Mouse (Mus musculus): ENCODE data around the gene Trpm3. TPM values are rescaled to one million over a fixed set of nuclear protein-coding genes. Genes with fewer than 3 reads are reported as not detected.

Trpm3 gene
- total RNA-seq (2017) = not detected in 3 replicates

- ATAC-seq (replicated peaks; ENCODE audit: insufficient number of reproducible peaks, low FRiP score, low TSS enrichment, poor library complexity, severe bottlenecking) = no peak
Observed at GRCm38 (mm10) chr19:22138590-22139421, at the start of gene Trpm3. Trpm3 (plus strand) TSS chr19:22139046.

DNA sequence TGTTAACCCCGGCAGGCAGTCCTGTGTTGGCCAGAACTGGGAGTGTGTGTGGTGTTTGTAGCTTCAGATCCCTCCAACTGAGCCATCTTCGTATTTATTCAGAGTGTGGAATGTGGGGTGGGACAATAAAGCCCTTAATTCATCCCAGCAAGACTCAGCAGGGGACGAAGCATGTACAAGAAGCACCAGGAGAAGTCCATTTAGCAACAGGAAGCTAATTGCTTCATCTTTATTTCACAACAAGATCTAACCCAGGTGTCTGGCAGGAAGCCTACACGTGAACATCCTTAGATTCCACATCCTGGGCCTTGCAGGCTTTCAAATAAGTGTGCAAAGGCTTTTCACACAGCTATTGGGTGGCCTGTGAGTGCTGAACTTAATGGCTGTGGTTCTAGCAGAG, 38.3 kb upstream of the Trpm3 start:
- ATAC-seq (replicated peaks; ENCODE audit: insufficient number of reproducible peaks, low FRiP score, low TSS enrichment, poor library complexity, severe bottlenecking) = no peak

- no peak for ATAC-seq (replicated peaks; ENCODE audit: insufficient number of reproducible peaks, low FRiP score, low TSS enrichment, poor library complexity, severe bottlenecking)
Observed at GRCm38 (mm10) chr19:22103865-22104264, 35.0 kb upstream of the Trpm3 start.

DNA sequence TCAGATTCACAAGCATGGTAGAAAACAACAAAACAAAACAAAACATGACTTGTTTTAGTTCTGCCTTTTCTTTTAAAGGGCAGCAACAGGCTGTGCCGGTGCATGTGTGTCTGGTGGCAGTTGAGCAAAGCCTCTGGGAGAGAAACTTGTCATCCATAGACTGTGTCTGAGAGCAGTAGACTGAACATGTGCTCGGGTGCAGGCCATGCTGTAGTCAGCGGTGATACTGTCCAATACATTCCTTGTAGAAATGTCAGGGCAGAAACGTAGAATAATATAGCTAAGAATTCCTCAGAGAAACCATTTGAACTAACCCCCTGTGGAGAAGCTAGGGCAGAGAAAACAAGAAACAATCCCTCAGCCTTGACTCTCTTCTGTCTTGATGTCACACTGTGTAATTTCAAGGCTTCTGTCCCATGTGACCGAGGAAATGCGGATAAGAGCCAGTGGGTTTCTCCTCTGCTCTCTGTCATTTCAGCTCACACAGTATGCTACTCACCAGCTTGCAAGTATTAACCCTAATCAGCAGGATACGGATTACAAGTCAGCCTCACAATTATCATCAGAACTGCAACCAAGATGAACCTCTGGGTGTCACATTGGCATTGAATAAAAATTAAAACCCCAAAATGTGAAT, 33.9 kb upstream of the Trpm3 start:
- no peak for ATAC-seq (replicated peaks; ENCODE audit: insufficient number of reproducible peaks, low FRiP score, low TSS enrichment, poor library complexity, severe bottlenecking)

DNA sequence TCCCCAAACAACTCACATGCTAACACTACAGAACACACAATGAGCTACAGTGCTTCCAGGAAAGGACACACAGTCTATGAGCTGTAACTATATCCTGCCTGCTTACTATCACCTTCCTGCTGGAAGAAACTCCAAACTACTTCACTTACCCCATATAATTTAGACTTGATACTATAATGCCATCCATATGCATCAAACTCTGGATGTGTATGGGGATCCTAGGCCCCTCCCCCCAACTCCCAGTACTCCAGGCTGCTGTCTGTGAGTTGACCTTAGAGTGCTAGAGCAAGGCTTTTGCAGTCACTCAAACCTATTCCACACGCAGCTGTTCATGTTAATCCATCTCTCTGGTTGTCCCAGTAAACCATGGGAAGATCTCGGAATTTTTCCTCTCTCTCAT, 33.2 kb upstream of the Trpm3 start:
- no peak for ATAC-seq (replicated peaks; ENCODE audit: insufficient number of reproducible peaks, low FRiP score, low TSS enrichment, poor library complexity, severe bottlenecking)

- no peak for ATAC-seq (replicated peaks; ENCODE audit: insufficient number of reproducible peaks, low FRiP score, low TSS enrichment, poor library complexity, severe bottlenecking)
Observed at GRCm38 (mm10) chr19:22108893-22109463, 29.9 kb upstream of the Trpm3 start.

GRCm38 (mm10) chr19:22120976-22121375, 17.9 kb upstream of the Trpm3 start:
- no peak for ATAC-seq (replicated peaks; ENCODE audit: insufficient number of reproducible peaks, low FRiP score, low TSS enrichment, poor library complexity, severe bottlenecking)

GRCm38 (mm10) chr19:22121631-22122030, 17.2 kb upstream of the Trpm3 start:
- no peak for ATAC-seq (replicated peaks; ENCODE audit: insufficient number of reproducible peaks, low FRiP score, low TSS enrichment, poor library complexity, severe bottlenecking)

- no peak for ATAC-seq (replicated peaks; ENCODE audit: insufficient number of reproducible peaks, low FRiP score, low TSS enrichment, poor library complexity, severe bottlenecking)
Observed at GRCm38 (mm10) chr19:22132626-22133025, 6.2 kb upstream of the Trpm3 start.

DNA sequence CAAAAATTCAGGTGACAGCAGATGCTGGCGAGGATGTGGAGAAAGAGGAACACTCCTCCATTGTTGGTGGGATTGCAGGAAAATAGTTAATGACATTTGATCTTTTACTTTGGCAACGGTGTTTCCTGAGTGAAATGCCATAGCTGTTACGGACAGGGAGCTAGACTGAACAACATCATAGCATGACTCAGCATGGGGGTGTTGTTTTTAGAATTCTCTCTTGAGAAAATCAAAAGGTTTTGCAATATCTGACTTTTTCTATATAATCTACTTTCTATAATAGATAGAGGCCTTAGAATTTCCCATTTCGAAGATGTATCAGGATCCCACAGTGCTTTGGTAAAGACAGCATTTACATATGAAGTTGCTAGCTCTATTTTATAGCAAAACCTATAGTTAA, 39.7 kb downstream of the Trpm3 start:
- ATAC-seq (replicated peaks; ENCODE audit: insufficient number of reproducible peaks, low FRiP score, low TSS enrichment, poor library complexity, severe bottlenecking) = no peak

DNA sequence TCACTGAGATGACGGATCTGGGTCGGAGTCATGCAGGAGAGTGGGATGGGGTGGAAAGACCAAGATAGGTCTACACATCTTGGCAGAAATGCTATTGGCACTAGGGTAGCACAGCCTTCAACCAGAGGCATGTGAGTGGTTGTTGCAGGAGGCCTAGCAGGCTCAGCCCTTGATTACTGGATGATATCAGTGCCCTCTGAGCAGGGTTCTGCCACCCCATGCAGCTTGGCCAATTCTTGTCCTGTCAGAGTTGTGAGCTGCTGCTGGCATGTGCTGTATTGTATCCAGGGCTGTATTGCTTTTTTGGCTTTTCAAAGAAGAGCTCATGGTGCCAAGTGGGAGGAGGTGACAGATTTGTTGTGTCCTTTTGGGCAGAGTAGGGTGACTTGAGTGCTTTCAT, 40.2 kb downstream of the Trpm3 start:
- ATAC-seq (replicated peaks; ENCODE audit: insufficient number of reproducible peaks, low FRiP score, low TSS enrichment, poor library complexity, severe bottlenecking) = no peak

- ATAC-seq (replicated peaks; ENCODE audit: insufficient number of reproducible peaks, low FRiP score, low TSS enrichment, poor library complexity, severe bottlenecking) = no peak
Observed at GRCm38 (mm10) chr19:22180136-22180535, 41.3 kb downstream of the Trpm3 start.

- ATAC-seq (replicated peaks; ENCODE audit: insufficient number of reproducible peaks, low FRiP score, low TSS enrichment, poor library complexity, severe bottlenecking) = no peak
Observed at GRCm38 (mm10) chr19:22189716-22190115, 50.9 kb downstream of the Trpm3 start.

GRCm38 (mm10) chr19:22222520-22222919, 83.7 kb downstream of the Trpm3 start:
- ATAC-seq (replicated peaks; ENCODE audit: insufficient number of reproducible peaks, low FRiP score, low TSS enrichment, poor library complexity, severe bottlenecking) = no peak

GRCm38 (mm10) chr19:22234187-22234586, 95.3 kb downstream of the Trpm3 start:
- no peak for ATAC-seq (replicated peaks; ENCODE audit: insufficient number of reproducible peaks, low FRiP score, low TSS enrichment, poor library complexity, severe bottlenecking)

- ATAC-seq (replicated peaks; ENCODE audit: insufficient number of reproducible peaks, low FRiP score, low TSS enrichment, poor library complexity, severe bottlenecking) = no peak
Observed at GRCm38 (mm10) chr19:22249076-22249475, 110.2 kb downstream of the Trpm3 start.

DNA sequence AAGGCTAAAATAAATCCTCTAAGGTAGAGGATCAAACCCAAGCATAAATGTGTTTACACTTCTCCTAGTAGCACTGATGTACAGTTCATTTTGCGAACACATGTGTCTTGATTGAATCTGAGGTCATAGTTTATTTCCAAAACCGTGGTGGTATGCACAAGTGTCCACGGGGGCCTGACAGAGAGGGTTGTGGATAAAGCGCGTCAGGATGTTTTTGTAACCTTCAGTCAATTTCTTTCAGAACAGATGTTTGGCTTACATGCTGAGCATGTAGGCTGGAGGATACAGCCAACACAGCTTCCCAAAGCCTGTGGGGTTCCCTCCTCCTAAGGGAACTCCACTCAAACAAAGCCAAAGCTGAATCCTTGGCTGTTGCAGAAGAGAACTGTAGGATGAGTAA, 134.1 kb downstream of the Trpm3 start:
- ATAC-seq (replicated peaks; ENCODE audit: insufficient number of reproducible peaks, low FRiP score, low TSS enrichment, poor library complexity, severe bottlenecking) = no peak

DNA sequence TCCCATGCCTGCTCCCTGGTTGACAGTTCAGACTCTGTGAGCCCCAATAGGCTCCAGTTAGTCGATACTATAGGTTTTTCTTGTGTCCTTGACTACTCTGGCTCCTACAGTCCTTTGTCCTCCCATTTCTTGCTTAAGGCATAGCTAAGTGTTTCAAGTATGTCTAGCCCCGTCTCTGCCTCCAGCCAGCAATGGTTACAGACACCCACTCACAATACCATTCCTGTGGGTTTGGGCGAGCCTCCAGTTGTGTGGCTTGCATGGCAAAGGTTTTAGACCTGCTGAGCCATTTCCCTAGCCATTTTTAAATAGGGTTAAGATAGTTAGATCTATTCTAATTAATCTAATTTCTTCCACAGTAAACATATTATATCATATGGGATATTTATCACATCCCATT, 145.8 kb downstream of the Trpm3 start:
- ATAC-seq (replicated peaks; ENCODE audit: insufficient number of reproducible peaks, low FRiP score, low TSS enrichment, poor library complexity, severe bottlenecking) = no peak

GRCm38 (mm10) chr19:22292671-22293070, 153.8 kb downstream of the Trpm3 start:
- ATAC-seq (replicated peaks; ENCODE audit: insufficient number of reproducible peaks, low FRiP score, low TSS enrichment, poor library complexity, severe bottlenecking) = no peak

DNA sequence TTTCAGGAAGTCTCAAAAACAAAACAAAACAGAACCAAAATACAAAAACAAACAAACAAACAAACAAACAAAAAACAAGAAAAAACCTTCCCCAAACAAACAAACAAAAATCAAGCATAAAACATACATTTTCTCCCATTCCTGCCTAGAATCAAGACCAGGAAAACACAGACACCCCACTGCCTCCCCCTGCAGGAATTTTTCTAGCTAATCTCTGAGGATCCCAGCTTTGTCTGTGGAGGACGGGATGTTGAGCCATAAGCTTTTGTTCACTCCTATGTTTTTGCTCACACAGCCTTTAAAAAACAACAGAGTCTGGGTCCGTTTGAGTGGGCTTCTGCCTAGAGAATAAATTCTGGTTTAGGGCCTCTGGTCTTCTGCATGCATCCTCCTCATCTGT, 162.1 kb downstream of the Trpm3 start:
- ATAC-seq (replicated peaks; ENCODE audit: insufficient number of reproducible peaks, low FRiP score, low TSS enrichment, poor library complexity, severe bottlenecking) = no peak
